18 mouse cellular contexts compared by ENCODE assay signal in genomic region chr8:10683088-10683487, GRCm38 (mm10).
A peak's percentile ranks its signal among the peaks of the same experiment; 100 is the strongest.
DNase-seq lines count a peak whose midpoint lies in the region; ATAC-seq and TF ChIP-seq lines count a peak whose summit lies in the region.
"Had no signal": no experiment of that assay in that cellular context is flagged by ENCODE, and none has a peak within 500 bp of the region (broad histone marks: within the 10 kb centered on the region; RNA-seq: fewer than 3 reads in every experiment).

No protein-coding gene starts in this region.

- peak; percentile 20 for DNase-seq in adrenal gland, adult 2 months
- no peak for DNase-seq in adrenal gland, adult (ENCODE audit: inconsistent age in 2 of 2, low spot score in 1 of 2)
- peak; percentile 66 for DNase-seq in MEL (ENCODE audit: low read depth, low spot score)
- no peak for DNase-seq in kidney, adult 2 months
- DNase-seq in kidney, postnatal 14 days: no peak
- DNase-seq: adrenal gland, adult 8-10 months; cerebellum, adult 11-12 months; gastrocnemius, adult 2 months; heart, postnatal 36 days; right cerebral cortex, postnatal 4 days had no signal

- H3K36me3 ChIP-seq in MEL (ENCODE audit: control insufficient read depth in 1 of 2, insufficient read depth in 2 of 2, low read length in 2 of 2): no peaks in the 10 kb centered on the region
- H3K36me3 ChIP-seq in kidney, adult 2 months (ENCODE audit: control insufficient read depth, insufficient read depth, low read length): no peaks in the 10 kb centered on the region
- H3K36me3 ChIP-seq: embryonic facial prominence, embryonic 15.5 days; lung, embryonic 15.5 days; midbrain, embryonic 10.5 days had no signal

- H3K27me3 ChIP-seq in MEL (ENCODE audit: control insufficient read depth in 1 of 2, insufficient read depth in 2 of 2, low read length in 2 of 2): no peaks in the 10 kb centered on the region
- H3K27me3 ChIP-seq in kidney, adult 2 months (replicated peaks; ENCODE audit: control insufficient read depth, insufficient read depth, low read length): no peaks in the 10 kb centered on the region
- H3K27me3 ChIP-seq: embryonic facial prominence, embryonic 15.5 days; lung, embryonic 15.5 days had no signal

- no peak overlapping the region for H3K4me3 ChIP-seq in MEL (ENCODE audit: control insufficient read depth in 1 of 2, insufficient read depth in 1 of 2, low read depth in 2 of 2, low read length in 2 of 2)
- no peak overlapping the region for H3K4me3 ChIP-seq in kidney, adult 2 months (ENCODE audit: insufficient read depth, low read depth, low read length)
- H3K4me3 ChIP-seq: embryonic facial prominence, embryonic 15.5 days; gastrocnemius, adult 2 months; lung, embryonic 15.5 days; midbrain, embryonic 10.5 days had no signal

- H3K79me2 ChIP-seq in MEL (ENCODE audit: control insufficient read depth, insufficient read depth, low read length, poor library complexity): no peaks in the 10 kb centered on the region

- no peak for TF ChIP-seq RAD21 in MEL (IDR thresholded peaks at IDR 0.05; ENCODE audit: low read depth, low read length)

- TF ChIP-seq EP300 in MEL (IDR thresholded peaks at IDR 0.05; ENCODE audit: low read depth in 1 of 2, low read length in 2 of 2): no peak

- ATAC-seq in granulocyte monocyte progenitor cell, adult 5-6 weeks (replicated peaks; ENCODE audit: poor library complexity, severe bottlenecking): peak; percentile 99
- peak; percentile 50; the same call in 1 of the 2 replicates for ATAC-seq in monocyte, adult 5-6 weeks (replicated peaks; ENCODE audit: insufficient number of reproducible peaks, low FRiP score, low TSS enrichment, poor library complexity, severe bottlenecking)
- ATAC-seq in cerebellum, adult (ENCODE audit: insufficient number of reproducible peaks, low FRiP score, low TSS enrichment): no peak
- ATAC-seq: forebrain, embryonic 14.5 days had no signal

- H3K9ac ChIP-seq in MEL (ENCODE audit: control insufficient read depth, low read depth, low read length, poor library complexity, severe bottlenecking): no peak overlapping the region
- H3K9ac ChIP-seq: embryonic facial prominence, embryonic 15.5 days; lung, embryonic 15.5 days had no signal

- no peaks in the 10 kb centered on the region for H3K4me1 ChIP-seq in MEL (ENCODE audit: control insufficient read depth in 1 of 2, insufficient read depth in 2 of 2, low read length in 2 of 2)
- H3K4me1 ChIP-seq in kidney, adult 2 months (ENCODE audit: control insufficient read depth, insufficient read depth, low read length): no peaks in the 10 kb centered on the region
- H3K4me1 ChIP-seq: embryonic facial prominence, embryonic 15.5 days; lung, embryonic 15.5 days had no signal

- no peak for TF ChIP-seq POLR2A in MEL (IDR thresholded peaks at IDR 0.05; ENCODE audit: control insufficient read depth in 1 of 2, insufficient read depth in 1 of 2, low read depth in 1 of 2, low read length in 2 of 2, poor library complexity in 1 of 2)
- TF ChIP-seq POLR2A in kidney, adult 2 months (IDR thresholded peaks at IDR 0.05; ENCODE audit: low read depth, low read length): no peak

- H3K27ac ChIP-seq in MEL (ENCODE audit: control insufficient read depth, low read depth, low read length): no peak overlapping the region
- no peak overlapping the region for H3K27ac ChIP-seq in kidney, adult 2 months (ENCODE audit: insufficient read depth, low read depth, low read length)
- H3K27ac ChIP-seq: embryonic facial prominence, embryonic 15.5 days; gastrocnemius, adult 2 months; kidney, postnatal 0 days; lung, embryonic 15.5 days; midbrain, embryonic 10.5 days had no signal

- no peaks in the 10 kb centered on the region for H3K9me3 ChIP-seq in MEL (replicated peaks; ENCODE audit: insufficient read depth, low read length)
- H3K9me3 ChIP-seq: embryonic facial prominence, embryonic 15.5 days; lung, embryonic 15.5 days; midbrain, embryonic 10.5 days had no signal

- 82% methylated on average over 8 of the region's 8 CpGs for WGBS in kidney, adult 2 months

- no peak for TF ChIP-seq CTCF in MEL (IDR thresholded peaks at IDR 0.05 in 2 of 3, conservative IDR thresholded peaks at IDR 0.05 in 1 of 3; ENCODE audit: control insufficient read depth in 1 of 3, insufficient read depth in 1 of 3, low read depth in 2 of 3, low read length in 3 of 3, poor library complexity in 1 of 3, severe bottlenecking in 1 of 3)
- TF ChIP-seq CTCF in kidney, adult 2 months (conservative IDR thresholded peaks at IDR 0.05; ENCODE audit: insufficient read depth, insufficient read length, low read depth, low read length): no peak

TF ChIP-seq in MEL, 35 proteins besides CTCF, POLR2A, EP300 and RAD21:
- TF ChIP-seq ZNF384 (IDR thresholded peaks at IDR 0.05; ENCODE audit: low read depth, low read length) (no peak), NELFE (IDR thresholded peaks at IDR 0.05; ENCODE audit: low read depth, low read length) (no peak), MAZ (IDR thresholded peaks at IDR 0.05; ENCODE audit: low read depth, low read length) (no peak), JUND (IDR thresholded peaks at IDR 0.05; ENCODE audit: low read depth, low read length) (no peak), GATA1 (IDR thresholded peaks at IDR 0.05; ENCODE audit: low read depth, low read length) (0 out of 2 replicates have a peak, but pooled peaks have one; percentile 8), ETS1 (IDR thresholded peaks at IDR 0.05; ENCODE audit: low read depth, low read length) (no peak), USF2 (IDR thresholded peaks at IDR 0.05; ENCODE audit: borderline replicate concordance in 1 of 2, insufficient read depth in 1 of 2, low read depth in 1 of 2, low read length in 2 of 2) (no peak), MYC (IDR thresholded peaks at IDR 0.05; ENCODE audit: low read depth, low read length) (peak; percentile 66), NRF1 (IDR thresholded peaks at IDR 0.05; ENCODE audit: insufficient read depth, low read depth, low read length, poor library complexity, severe bottlenecking) (no peak), POLR2AphosphoS5 (IDR thresholded peaks at IDR 0.05; ENCODE audit: borderline replicate concordance, low read depth, low read length) (no peak), MAFK (IDR thresholded peaks at IDR 0.05; ENCODE audit: borderline replicate concordance, low read depth, low read length) (no peak), MAX (IDR thresholded peaks at IDR 0.05; ENCODE audit: low read length) (peak; percentile 48; the same call in 1 of the 2 replicates), RCOR1 (IDR thresholded peaks at IDR 0.05; ENCODE audit: low read depth, low read length) (no peak), TBP (IDR thresholded peaks at IDR 0.05; ENCODE audit: low read depth, low read length) (peak; percentile 47; the same call in 1 of the 2 replicates), TAL1 (IDR thresholded peaks at IDR 0.05; ENCODE audit: low read length) (no peak)

Comparison
In these comparisons a context has a peak if more than half of its experiments do, and no peak if none do; other contexts are left out.
1. DNase-seq: peak in adrenal gland, adult 2 months (single experiment) and MEL (single experiment); none in adrenal gland, adult (0 of 2), kidney, adult 2 months (single experiment) and kidney, postnatal 14 days (single experiment).